ENCODE assay signal across 13 mouse cellular contexts in the genomic region with DNA sequence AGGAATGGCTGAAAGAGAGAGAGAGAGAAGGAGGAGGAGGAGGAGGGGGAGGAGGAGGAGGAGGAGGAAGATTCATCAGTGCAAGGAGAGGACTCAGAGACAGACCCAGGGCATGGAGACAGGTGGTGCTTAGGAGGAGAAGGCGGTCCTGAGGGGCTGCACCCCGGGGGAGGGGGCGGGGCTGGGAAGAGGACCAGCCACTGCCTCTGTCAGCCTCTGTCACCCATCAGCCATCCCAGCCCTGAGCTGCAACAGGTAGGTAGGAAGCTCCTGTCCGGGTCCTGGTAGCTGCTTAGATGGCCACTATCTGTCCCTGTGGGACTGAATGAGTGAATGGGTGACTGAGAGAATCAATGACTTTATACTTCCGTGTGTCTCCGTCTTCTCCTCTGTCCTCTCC. TPM values are rescaled to one million over a fixed set of nuclear protein-coding genes. Genes with fewer than 3 reads are reported as not detected.
A peak's percentile ranks its signal among the peaks of the same experiment; 100 is the strongest.
DNase-seq lines count a peak whose midpoint lies in the region; ATAC-seq lines count a peak whose summit lies in the region.
"Had no signal": no experiment of that assay in that cellular context is flagged by ENCODE, and none has a peak within 500 bp of the region (broad histone marks: within the 10 kb centered on the region; RNA-seq: fewer than 3 reads in every experiment).

No protein-coding gene starts in this region.

- no peaks in the 10 kb centered on the region for H3K36me3 ChIP-seq in kidney, embryonic 16.5 days (ENCODE audit: insufficient read depth, low read length)
- H3K36me3 ChIP-seq in embryonic facial prominence, embryonic 10.5 days (replicated peaks), result peaks cover 20% of the 10 kb centered on the region
- no peaks in the 10 kb centered on the region for H3K36me3 ChIP-seq in hindbrain, embryonic 15.5 days
- H3K36me3 ChIP-seq: liver, embryonic 13.5 days had no signal

- H3K4me3 ChIP-seq in kidney, embryonic 16.5 days (ENCODE audit: low read length), result peak overlapping the region; percentile 11; the same call in 1 of the 2 replicates
- peak overlapping the region; percentile 55 for H3K4me3 ChIP-seq in embryonic facial prominence, embryonic 10.5 days
- H3K4me3 ChIP-seq in hindbrain, embryonic 15.5 days, result no peak overlapping the region
- H3K4me3 ChIP-seq: liver, embryonic 13.5 days had no signal

- no peak for ATAC-seq in kidney, embryonic 16.5 days (ENCODE audit: low FRiP score, low TSS enrichment)
- ATAC-seq in hindbrain, embryonic 15.5 days (ENCODE audit: low FRiP score, low read depth), result no peak

- H3K27ac ChIP-seq in kidney, embryonic 16.5 days (ENCODE audit: low read length), result no peak overlapping the region
- H3K27ac ChIP-seq in embryonic facial prominence, embryonic 10.5 days (replicated peaks), result peak overlapping the region; percentile 5; the same call in 1 of the 2 replicates
- H3K27ac ChIP-seq in hindbrain, embryonic 15.5 days (replicated peaks), result no peak overlapping the region
- H3K27ac ChIP-seq: liver, embryonic 13.5 days had no signal

- H3K4me1 ChIP-seq in kidney, embryonic 16.5 days (ENCODE audit: insufficient read depth, low read length), result peaks cover 38% of the 10 kb centered on the region
- H3K4me1 ChIP-seq in embryonic facial prominence, embryonic 10.5 days, result peaks cover 64% of the 10 kb centered on the region
- H3K4me1 ChIP-seq in hindbrain, embryonic 15.5 days (replicated peaks), result peaks cover 31% of the 10 kb centered on the region

- 8% methylated on average over 6 of the region's 6 CpGs for WGBS in kidney, embryonic 16.5 days
- 1% methylated on average over 6 of the region's 6 CpGs for whole genome bisulfite sequencing in embryonic facial prominence, embryonic 10.5 days
- 2% methylated on average over 6 of the region's 6 CpGs for WGBS in hindbrain, embryonic 15.5 days

- no peaks in the 10 kb centered on the region for H3K9me3 ChIP-seq in kidney, embryonic 16.5 days (ENCODE audit: low read length)
- H3K9me3 ChIP-seq in embryonic facial prominence, embryonic 10.5 days, result no peaks in the 10 kb centered on the region
- no peaks in the 10 kb centered on the region for H3K9me3 ChIP-seq in hindbrain, embryonic 15.5 days
- H3K9me3 ChIP-seq: liver, embryonic 13.5 days had no signal

- peak overlapping the region; percentile 59 for H3K4me2 ChIP-seq in kidney, embryonic 16.5 days (replicated peaks; ENCODE audit: low read depth, low read length)
- 0 out of 2 replicates have a peak overlapping the region, but pooled peaks have one; percentile 57 for H3K4me2 ChIP-seq in hindbrain, embryonic 15.5 days
- H3K4me2 ChIP-seq: liver, embryonic 13.5 days had no signal

- H3K27me3 ChIP-seq in kidney, embryonic 16.5 days (ENCODE audit: insufficient read depth, low read length), result peaks cover 17% of the 10 kb centered on the region
- H3K27me3 ChIP-seq in embryonic facial prominence, embryonic 10.5 days (replicated peaks; ENCODE audit: low read depth, poor library complexity, severe bottlenecking), result peaks cover 49% of the 10 kb centered on the region
- H3K27me3 ChIP-seq in hindbrain, embryonic 15.5 days, result peaks cover 15% of the 10 kb centered on the region; the same call in 1 of the 2 replicates

- DNase-seq in gastrocnemius, postnatal 25 days, result peak; percentile 7
- no peak for DNase-seq in gastrocnemius, adult 18-20 months (ENCODE audit: low spot score)
- no peak for DNase-seq in kidney, postnatal 14 days
- no peak for DNase-seq in embryonic facial prominence, embryonic 10.5 days (ENCODE audit: low spot score)
- DNase-seq in layer of hippocampus, adult 9-11 months, result no peak
- no peak for DNase-seq in right cerebral cortex, adult 18-20 months
- DNase-seq: adrenal gland, adult 2 months; heart, adult 18-20 months; kidney, adult 2 months; liver, embryonic 13.5 days; thymus, postnatal 36 days had no signal

- no peak overlapping the region for H3K9ac ChIP-seq in kidney, embryonic 16.5 days (replicated peaks; ENCODE audit: low read length)
- no peak overlapping the region for H3K9ac ChIP-seq in hindbrain, embryonic 15.5 days
- H3K9ac ChIP-seq: liver, embryonic 13.5 days had no signal

RNA-seq across cellular contexts. Expression of a gene that starts 2.0 kb away (rescaled TPM):
- not detected for total RNA-seq in gastrocnemius, postnatal 25 days (2021)
- under 1 TPM; 0.37 to 0.71 TPM for total RNA-seq in gastrocnemius, adult 18-20 months (2021)
- 7.7 and 10.5 TPM in 2 replicates for polyA plus RNA-seq in kidney, embryonic 16.5 days (2015; fragmentation: Nextera tagmentation; extraction: Ambion mirVana)
- polyA plus RNA-seq in embryonic facial prominence, embryonic 10.5 days (2016; fragmentation: Nextera tagmentation; extraction: Ambion mirVana), result 14.7 and 20.3 TPM in 2 replicates
- polyA plus RNA-seq in hindbrain, embryonic 15.5 days (2015; fragmentation: Nextera tagmentation; extraction: Ambion mirVana), result 1.3 and 5.3 TPM in 2 replicates

RNA-seq across cellular contexts. Expression of a gene that starts 12.7 kb away (rescaled TPM):
- total RNA-seq in gastrocnemius, postnatal 25 days (2021), result 1 to 10 TPM in 1 of 2 experiments, under 1 TPM in 1; 0.97 to 1.3 TPM
- 1 to 10 TPM in 1 of 2 experiments, under 1 TPM in 1; 0.39 to 2.2 TPM for total RNA-seq in gastrocnemius, adult 18-20 months (2021)
- 1.9 and 2.6 TPM in 2 replicates for polyA plus RNA-seq in kidney, embryonic 16.5 days (2015; fragmentation: Nextera tagmentation; extraction: Ambion mirVana)
- 0.52 and 0.64 TPM in 2 replicates for polyA plus RNA-seq in embryonic facial prominence, embryonic 10.5 days (2016; fragmentation: Nextera tagmentation; extraction: Ambion mirVana)
- polyA plus RNA-seq in hindbrain, embryonic 15.5 days (2015; fragmentation: Nextera tagmentation; extraction: Ambion mirVana), result 0.13 and 0.52 TPM in 2 replicates

RNA-seq across cellular contexts. Expression of a gene that starts 18.5 kb away (rescaled TPM):
- total RNA-seq in gastrocnemius, postnatal 25 days (2021), result 1 to 10 TPM; 1.9 to 2.3 TPM
- total RNA-seq in gastrocnemius, adult 18-20 months (2021), result 1 to 10 TPM in 1 of 2 experiments, under 1 TPM in 1; 0.89 to 1.6 TPM
- 2.0 and 2.1 TPM in 2 replicates for polyA plus RNA-seq in kidney, embryonic 16.5 days (2015; fragmentation: Nextera tagmentation; extraction: Ambion mirVana)
- polyA plus RNA-seq in embryonic facial prominence, embryonic 10.5 days (2016; fragmentation: Nextera tagmentation; extraction: Ambion mirVana), result 5.5 and 6.0 TPM in 2 replicates
- 5.1 and 5.6 TPM in 2 replicates for polyA plus RNA-seq in hindbrain, embryonic 15.5 days (2015; fragmentation: Nextera tagmentation; extraction: Ambion mirVana)

RNA-seq across cellular contexts. Expression of a gene that starts 30.3 kb away (rescaled TPM):
- 100 to 1,000 TPM; 257 to 291 TPM for total RNA-seq in gastrocnemius, postnatal 25 days (2021)
- 100 to 1,000 TPM; 334 to 349 TPM for total RNA-seq in gastrocnemius, adult 18-20 months (2021)
- polyA plus RNA-seq in kidney, embryonic 16.5 days (2015; fragmentation: Nextera tagmentation; extraction: Ambion mirVana), result 145 and 154 TPM in 2 replicates
- polyA plus RNA-seq in embryonic facial prominence, embryonic 10.5 days (2016; fragmentation: Nextera tagmentation; extraction: Ambion mirVana), result 121 and 126 TPM in 2 replicates
- 382 and 391 TPM in 2 replicates for polyA plus RNA-seq in hindbrain, embryonic 15.5 days (2015; fragmentation: Nextera tagmentation; extraction: Ambion mirVana)

RNA-seq across cellular contexts. Expression of a gene that starts 50.9 kb away (rescaled TPM):
- total RNA-seq in gastrocnemius, postnatal 25 days (2021), result 1 to 10 TPM; 2.3 to 3.3 TPM
- total RNA-seq in gastrocnemius, adult 18-20 months (2021), result under 1 TPM; 0.50 to 0.64 TPM
- 7.4 and 7.5 TPM in 2 replicates for polyA plus RNA-seq in kidney, embryonic 16.5 days (2015; fragmentation: Nextera tagmentation; extraction: Ambion mirVana)
- 2.9 and 4.6 TPM in 2 replicates for polyA plus RNA-seq in embryonic facial prominence, embryonic 10.5 days (2016; fragmentation: Nextera tagmentation; extraction: Ambion mirVana)
- polyA plus RNA-seq in hindbrain, embryonic 15.5 days (2015; fragmentation: Nextera tagmentation; extraction: Ambion mirVana), result 142 and 150 TPM in 2 replicates
